ENCODE assay signal across 8 mouse cellular contexts in the genomic region with DNA sequence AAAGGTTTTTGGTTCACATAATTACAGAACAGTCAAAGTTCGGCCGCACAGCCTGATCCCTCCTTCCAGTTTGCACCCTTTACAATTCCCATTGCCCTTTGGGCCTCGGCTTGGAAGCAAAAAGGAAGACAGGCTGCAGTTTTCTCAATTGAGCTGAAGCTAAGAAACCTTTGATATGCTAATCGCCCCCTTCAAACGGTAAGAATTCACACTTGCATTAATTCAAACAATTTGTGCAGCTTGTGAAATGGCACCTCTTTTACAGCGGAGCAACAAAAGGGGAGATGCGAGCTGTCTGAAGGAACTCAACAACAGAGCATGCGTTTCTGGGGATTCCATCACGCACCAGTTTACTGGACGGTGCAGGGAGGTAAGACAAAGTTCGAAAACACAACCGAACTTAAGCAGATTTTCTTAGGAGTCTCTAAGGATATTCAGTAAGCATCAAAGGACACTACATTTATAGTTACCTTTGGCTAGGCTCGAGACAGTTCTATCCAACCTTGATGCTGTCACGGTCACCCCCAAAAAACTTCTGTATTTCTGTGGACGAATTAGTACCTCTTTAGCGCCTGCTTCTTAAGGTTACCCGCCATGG. TPM values are rescaled to one million over a fixed set of nuclear protein-coding genes. Genes with fewer than 3 reads are reported as not detected.
DNase-seq lines count a peak whose midpoint lies in the region; ATAC-seq and TF ChIP-seq lines count a peak whose summit lies in the region.

No protein-coding gene starts in this region.

- TF ChIP-seq CTCF in gastrocnemius, adult 2 months (IDR thresholded peaks at IDR 0.05): no peak
- no peak for TF ChIP-seq CTCF in brain, embryonic 14.5 days (IDR thresholded peaks at IDR 0.05; ENCODE audit: borderline replicate concordance, extremely low read depth, insufficient read depth, insufficient read length)

- WGBS in hindbrain, embryonic 13.5 days: under 1% methylated on average over 17 of the region's 17 CpGs

- peaks cover 33% of the 10 kb centered on the region for H3K4me1 ChIP-seq in hindbrain, embryonic 13.5 days (replicated peaks)

- no peaks in the 10 kb centered on the region for H3K27me3 ChIP-seq in hindbrain, embryonic 13.5 days

- no peak for ATAC-seq in hindbrain, embryonic 13.5 days (ENCODE audit: low FRiP score)
- ATAC-seq in erythroblast, adult 5-6 weeks (replicated peaks; ENCODE audit: low FRiP score, poor library complexity, severe bottlenecking): no peak

- peak overlapping the region; percentile 97 for H3K4me3 ChIP-seq in gastrocnemius, adult 2 months
- H3K4me3 ChIP-seq in hindbrain, embryonic 13.5 days: peak overlapping the region; percentile 97

- peak overlapping the region; percentile 92 for H3K27ac ChIP-seq in gastrocnemius, adult 2 months
- H3K27ac ChIP-seq in hindbrain, embryonic 13.5 days: peak overlapping the region; percentile 99

- TF ChIP-seq POLR2A in brain, embryonic 14.5 days (IDR thresholded peaks at IDR 0.05; ENCODE audit: borderline replicate concordance, extremely low read depth, insufficient read depth, insufficient read length, poor library complexity, severe bottlenecking): no peak

- DNase-seq in gastrocnemius, adult 2 months: no peak
- no peak for DNase-seq in gastrocnemius, adult 8-10 months (ENCODE audit: low spot score in 2 of 2)
- peak; percentile 93 for DNase-seq in brain, embryonic 14.5 days (ENCODE audit: low read depth)
- DNase-seq in mesoderm, embryonic 11.5 days (ENCODE audit: low read depth, low spot score): peak; percentile 53
- no peak for DNase-seq in spleen, postnatal 4 days (ENCODE audit: low spot score in 2 of 2)
- DNase-seq in left cerebral cortex, postnatal 36 days (ENCODE audit: low spot score in 2 of 2): no peak

- intact Hi-C loops in gastrocnemius, adult 2 months (cut with DNase I): loop anchor here (5.0 to 10.0 kb wide), 5 partner anchors 89 to 642 kb away; no protein-coding TSS in a partner anchor
- intact Hi-C loops in left cerebral cortex, postnatal 36 days (cut with DNase I): loop anchor here (5.0 to 10.0 kb wide), 4 partner anchors 122 to 1992 kb away; no protein-coding TSS in a partner anchor

- peak overlapping the region; percentile 81 for H3K4me2 ChIP-seq in hindbrain, embryonic 13.5 days

- H3K9me3 ChIP-seq in hindbrain, embryonic 13.5 days: no peaks in the 10 kb centered on the region

- no peaks in the 10 kb centered on the region for H3K36me3 ChIP-seq in hindbrain, embryonic 13.5 days

- peak overlapping the region; percentile 99 for H3K9ac ChIP-seq in hindbrain, embryonic 13.5 days

RNA-seq across cellular contexts. Expression of a gene that starts 4.0 kb away (rescaled TPM):
- 10 to 100 TPM in 1 of 2 experiments, 1 to 10 TPM in 1; 9.6 to 12.0 TPM for total RNA-seq in gastrocnemius, adult 2 months (2021)
- 1 to 10 TPM; 8.0 to 9.0 (median 8.9) TPM for total RNA-seq in gastrocnemius, adult 8-10 months (2022)
- 237 and 262 TPM in 2 replicates for polyA plus RNA-seq in brain, embryonic 14.5 days (2012; rRNA removed)
- 109 and 116 TPM in 2 replicates for polyA plus RNA-seq in hindbrain, embryonic 13.5 days (2015; fragmentation: Nextera tagmentation; extraction: Ambion mirVana)
- 0.58 and 1.3 TPM in 2 replicates for total RNA-seq in erythroblast, adult 5-6 weeks (2015; ENCODE audit: low replicate concordance)
- 0.84 and 2.0 TPM in 2 replicates for total RNA-seq in erythroblast, adult 5-6 weeks (2017; ENCODE audit: low replicate concordance)
- 100 to 1,000 TPM; 123 to 129 TPM for total RNA-seq in left cerebral cortex, postnatal 36 days (2021)

Comparison
In these comparisons a context has a peak if more than half of its experiments do, and no peak if none do; other contexts are left out.
1. DNase-seq: peak in brain, embryonic 14.5 days (single experiment) and mesoderm, embryonic 11.5 days (single experiment); none in gastrocnemius, adult 2 months (single experiment), gastrocnemius, adult 8-10 months (0 of 2), spleen, postnatal 4 days (0 of 2) and left cerebral cortex, postnatal 36 days (0 of 2).
2. RNA of a gene that starts 4.0 kb away (total RNA-seq): 123 to 129 TPM in left cerebral cortex, postnatal 36 days; 9.6 to 12.0 TPM in gastrocnemius, adult 2 months, 8.0 to 9.0 TPM in gastrocnemius, adult 8-10 months and 0.58 to 2.0 TPM in erythroblast, adult 5-6 weeks; every median in the first group is over 4 times any median in the second.